Mouse (Mus musculus) ES-Bruce4 (cell line): ENCODE data around the gene Nkx2-9. TPM values are rescaled to one million over a fixed set of nuclear protein-coding genes. Genes with fewer than 3 reads are reported as not detected.

Experiments
- H3K27ac ChIP-seq: 2 replicates; pipeline ENCODE4 v1.5.1; 2012; ENCODE audit warnings: low read length, inconsistent platforms; ENCODE audit not compliant: insufficient read depth
- H3K27me3 ChIP-seq: 2 replicates; pipeline ENCODE4 v1.6.1; 2012; ENCODE audit warnings: mild to moderate bottlenecking, low read length, inconsistent platforms; ENCODE audit not compliant: control insufficient read depth, poor library complexity, insufficient read depth, severe bottlenecking
- H3K36me3 ChIP-seq: 2 replicates; pipeline ENCODE4 v1.6.1; 2012; ENCODE audit warnings: inconsistent platforms, mild to moderate bottlenecking, low read length, moderate library complexity; ENCODE audit not compliant: control insufficient read depth, poor library complexity, insufficient read depth, severe bottlenecking
- H3K4me1 ChIP-seq: one replicate; pipeline ENCODE4 v1.8.1; 2011; ENCODE audit warnings: low read length; ENCODE audit not compliant: control insufficient read depth, insufficient read depth
- H3K4me3 ChIP-seq: 2 replicates; pipeline ENCODE4 v1.5.1; 2011; ENCODE audit warnings: low read depth, mild to moderate bottlenecking, low read length
- H3K9ac ChIP-seq: 2 replicates; pipeline ENCODE4 v1.6.1; 2012; ENCODE audit warnings: low read depth, mild to moderate bottlenecking, inconsistent platforms; ENCODE audit not compliant: poor library complexity, severe bottlenecking
- H3K9me3 ChIP-seq: replicated peaks from 2 replicates; pipeline ENCODE4 v1.6.1; 2012; ENCODE audit warnings: mild to moderate bottlenecking, low read length, inconsistent platforms; ENCODE audit not compliant: control insufficient read depth, poor library complexity, insufficient read depth, severe bottlenecking
- CTCF ChIP-seq: IDR thresholded peaks from one replicate; pipeline ENCODE4 v1.8.1; 2011; ENCODE audit warnings: low read depth, low read length
- EP300 ChIP-seq: IDR thresholded peaks from 2 replicates; pipeline ENCODE4 v1.6.1; 2011; ENCODE audit warnings: low read depth, low read length; ENCODE audit not compliant: insufficient read depth
- POLR2A ChIP-seq: IDR thresholded peaks from one replicate; pipeline ENCODE4 v1.8.1; 2011; ENCODE audit warnings: low read length; ENCODE audit not compliant: insufficient read depth
- polyA plus RNA-seq: library from polyadenylated mRNA; stranded (reverse); fragments of >200 nt; gene quantifications from 2 replicates; pipeline ENCODE4 v1.2.4, GENCODE M21; 2011; ENCODE audit warnings: low read depth; ENCODE audit not compliant: missing spikeins, insufficient read depth, insufficient read length

The Nkx2-9 gene
- polyA plus RNA-seq, 1 experiment: 1.9 TPM

- H3K9me3 ChIP-seq: no peaks in the 10 kb centered on the region
- no peak overlapping the region for H3K9ac ChIP-seq
- no peak for TF ChIP-seq POLR2A
- TF ChIP-seq EP300: no peak
- TF ChIP-seq CTCF: no peak
- H3K4me1 ChIP-seq: no peaks in the 10 kb centered on the region
- peaks cover 17% of the 10 kb centered on the region for H3K27me3 ChIP-seq
- no peak overlapping the region for H3K27ac ChIP-seq
- no peak overlapping the region for H3K4me3 ChIP-seq
- no peaks in the 10 kb centered on the region for H3K36me3 ChIP-seq
Measured at GRCm38 (mm10) chr12:56613916-56614510, 929 bp upstream of the Nkx2-9 start.

DNA sequence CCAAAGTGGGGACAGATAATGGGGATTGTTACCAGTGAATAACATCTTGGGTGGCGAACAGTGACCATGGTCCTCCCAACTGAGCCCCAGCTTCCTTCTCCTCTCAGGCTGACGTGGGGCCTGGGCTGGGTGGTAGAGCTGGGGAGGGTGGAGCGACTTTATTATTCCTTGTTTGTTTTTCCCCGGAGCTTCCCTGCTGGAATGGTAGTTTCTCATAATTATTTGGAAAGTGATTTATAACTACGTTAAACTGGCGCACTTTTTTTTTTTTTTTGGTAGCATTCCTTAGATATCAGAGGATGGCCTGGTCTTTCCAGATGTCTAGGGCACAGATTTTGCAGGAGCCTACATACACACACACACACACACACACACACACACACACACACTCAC lies 350 bp upstream of the Nkx2-9 start:
- Histone ChIP-seq H3K9ac (no peak overlapping the region), H3K27me3 (peaks cover 17% of the 10 kb centered on the region), H3K27ac (no peak overlapping the region), H3K4me1 (no peaks in the 10 kb centered on the region), H3K36me3 (no peaks in the 10 kb centered on the region), H3K9me3 (no peaks in the 10 kb centered on the region), H3K4me3 (peak overlapping the region; percentile 39; the same call in 1 of the 2 replicates)
- no peak for TF ChIP-seq CTCF
- no peak for TF ChIP-seq EP300

DNA sequence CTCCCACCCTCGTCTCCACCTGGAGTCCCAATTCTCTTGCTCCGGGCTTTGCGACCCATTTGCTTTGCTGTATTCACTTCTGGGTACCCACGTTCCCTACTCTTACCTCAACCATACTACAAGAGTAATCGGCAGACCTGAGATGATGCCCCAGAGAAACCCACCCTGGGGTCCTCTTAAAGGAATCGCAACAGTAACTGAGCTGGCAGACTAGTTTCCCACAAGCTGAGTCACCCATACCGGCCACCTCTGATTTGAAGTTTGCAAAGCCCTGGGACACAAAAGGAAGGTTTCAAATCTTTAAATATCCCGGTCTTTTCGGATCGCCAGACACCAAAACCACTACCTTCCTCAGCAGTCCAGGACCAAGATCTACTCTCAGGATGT lies 742 bp downstream of the Nkx2-9 start:
- Histone ChIP-seq H3K4me3 (peak overlapping the region; percentile 46), H3K27ac (no peak overlapping the region), H3K4me1 (no peaks in the 10 kb centered on the region), H3K27me3 (peaks cover 20% of the 10 kb centered on the region), H3K36me3 (no peaks in the 10 kb centered on the region), H3K9ac (peak overlapping the region; percentile 12), H3K9me3 (no peaks in the 10 kb centered on the region)
- TF ChIP-seq EP300: no peak
- no peak for TF ChIP-seq CTCF
- TF ChIP-seq POLR2A: no peak

- Histone ChIP-seq H3K36me3 (no peaks in the 10 kb centered on the region), H3K27me3 (peaks cover 20% of the 10 kb centered on the region), H3K9ac (peak overlapping the region; percentile 6; the same call in 1 of the 2 replicates), H3K4me1 (no peaks in the 10 kb centered on the region), H3K9me3 (0 out of 2 replicates have a peak, but pooled peaks cover 2% of the 10 kb centered on the region), H3K4me3 (peak overlapping the region; percentile 22), H3K27ac (no peak overlapping the region)
- TF ChIP-seq CTCF (no peak), EP300 (no peak), POLR2A (no peak)
Measured at GRCm38 (mm10) chr12:56611504-56612348, 1.4 kb downstream of the Nkx2-9 start.

DNA sequence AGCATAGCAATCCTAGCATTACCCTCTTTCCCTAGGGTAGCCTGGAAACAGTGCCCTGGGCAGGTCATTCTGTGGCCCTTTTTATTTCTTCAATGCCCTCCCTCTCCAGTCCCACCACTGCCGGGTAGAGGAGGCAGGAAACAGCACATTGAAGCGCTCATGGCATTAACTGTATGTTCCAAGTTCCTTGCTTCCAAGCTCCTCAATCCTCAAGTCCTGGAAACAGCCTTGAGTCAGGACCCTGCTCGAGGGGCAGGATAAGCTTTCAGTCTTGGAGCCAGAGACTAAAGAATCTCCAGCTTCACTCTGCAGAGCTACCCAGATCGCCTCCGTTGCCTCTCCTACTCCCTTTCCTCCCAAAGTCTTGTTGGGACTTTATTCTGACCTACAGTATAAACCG lies 2.2 kb downstream of the Nkx2-9 start:
- Histone ChIP-seq H3K9me3 (0 out of 2 replicates have a peak, but pooled peaks cover 2% of the 10 kb centered on the region), H3K4me1 (no peaks in the 10 kb centered on the region), H3K27ac (no peak overlapping the region), H3K36me3 (no peaks in the 10 kb centered on the region), H3K27me3 (peaks cover 20% of the 10 kb centered on the region), H3K9ac (no peak overlapping the region), H3K4me3 (no peak overlapping the region)
- TF ChIP-seq CTCF (no peak), POLR2A (no peak), EP300 (no peak)

DNA sequence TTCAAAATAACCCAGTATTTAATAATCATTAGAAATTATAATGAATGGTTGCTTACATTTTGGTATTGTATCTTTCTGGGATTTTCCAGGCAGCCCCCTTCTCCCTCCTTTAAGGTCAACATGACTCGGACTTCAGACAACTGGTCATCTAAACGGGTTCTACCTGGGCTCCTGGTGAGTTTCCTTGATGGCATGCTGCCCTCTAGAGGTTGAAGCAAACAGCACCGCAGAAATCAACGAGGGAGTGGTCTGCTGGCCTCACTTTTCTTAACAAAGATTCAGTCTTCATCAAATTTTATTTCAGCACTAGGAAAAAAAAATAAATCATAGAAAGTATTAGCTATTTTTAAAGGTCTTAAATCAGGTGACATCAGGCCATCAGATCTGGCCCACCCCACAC lies 21.4 kb downstream of the Nkx2-9 start:
- TF ChIP-seq EP300 (no peak), CTCF (peak; percentile 71)
- H3K9ac ChIP-seq: no peak overlapping the region
- no peaks in the 10 kb centered on the region for H3K4me1 ChIP-seq
- no peaks in the 10 kb centered on the region for H3K27me3 ChIP-seq
- no peak overlapping the region for H3K27ac ChIP-seq
- H3K9me3 ChIP-seq: no peaks in the 10 kb centered on the region
- H3K36me3 ChIP-seq: no peaks in the 10 kb centered on the region
- no peak overlapping the region for H3K4me3 ChIP-seq
